Mouse (Mus musculus) CD8-positive naive resting alpha-beta T cell, adult 57 days (primary cell): ENCODE measurements around the gene Gm3127. TPM values are rescaled to one million over a fixed set of nuclear protein-coding genes. Genes with fewer than 3 reads are reported as not detected.

Experiments
- total RNA-seq: library from RNA; stranded (reverse); gene quantifications from one replicate; pipeline ENCODE4 v1.2.4, GENCODE M21; 2023

The Gm3127 gene
- total RNA-seq, result not detected

DNA sequence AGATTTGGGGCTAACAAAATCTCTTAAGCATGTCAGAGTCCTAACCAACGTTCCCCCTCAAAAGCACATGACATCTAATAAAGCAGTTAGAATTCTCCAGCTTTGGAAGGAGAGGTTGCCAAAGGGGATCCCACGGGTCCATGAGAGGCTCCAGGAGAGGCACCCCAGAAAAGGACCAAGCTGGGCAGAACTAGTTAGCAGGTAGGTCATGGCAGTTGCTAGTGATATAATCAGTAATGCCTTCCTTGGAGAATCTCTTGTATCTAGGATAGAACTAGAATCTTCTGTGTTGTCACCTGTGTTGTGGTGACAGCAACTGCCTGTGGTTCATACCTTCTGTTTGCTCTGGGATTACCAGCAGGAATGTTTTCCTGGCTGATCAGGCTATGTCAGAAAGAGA, at the start of gene Gm3127:
TSS of gene Gm3127 (plus strand) at position 301 of the 400 bp plus-strand sequence.

GRCm38 (mm10) chr14:4182491-4183210, 17.8 kb downstream of the Gm3127 start, which contains the start of gene Gm2974:
TSS of gene Gm2974 (plus strand) at chr14:4182576.

Other genes starting within 250 kb of the Gm3127 start
- not detected for gene Gm3029, start 233.3 kb upstream of the Gm3127 start, total RNA-seq
- not detected for gene Gm3095, start 201.5 kb upstream of the Gm3127 start, total RNA-seq
- gene Gm3099, start 166.6 kb upstream of the Gm3127 start, total RNA-seq, result not detected
- not detected for gene Gm5796, start 141.1 kb upstream of the Gm3127 start, total RNA-seq
- gene Gm3115, start 80.9 kb upstream of the Gm3127 start, total RNA-seq, result not detected
- gene Gm8108, start 54.5 kb upstream of the Gm3127 start, total RNA-seq, result not detected
- gene Gm2974, start 17.5 kb downstream of the Gm3127 start, total RNA-seq, result not detected
- gene Gm3138, start 84.6 kb downstream of the Gm3127 start, total RNA-seq, result not detected
- gene Gm3149, start 152.3 kb downstream of the Gm3127 start, total RNA-seq, result not detected
- not detected for gene 2610042L04Rik, start 169.7 kb downstream of the Gm3127 start, total RNA-seq
- not detected for gene Gm3159, start 232.5 kb downstream of the Gm3127 start, total RNA-seq